Mouse (Mus musculus) heart, embryonic 11.5 days (tissue): ENCODE results near the gene Qrfp. TPM values are rescaled to one million over a fixed set of nuclear protein-coding genes. Genes with fewer than 3 reads are reported as not detected.
A peak's percentile ranks its signal among the peaks of the same experiment; 100 is the strongest.

ENCODE experiments used
- ATAC-seq: fragments of 200-750 bp; cut with Nextera tagmentation; replicated peaks from 2 replicates; pipeline ENCODE4 v1.8.0; 2017; ENCODE audit warnings: moderate library complexity; ENCODE audit not compliant: insufficient number of reproducible peaks, low FRiP score, low TSS enrichment
- H3K27ac ChIP-seq: fragments of 300-500 bp; sonication (generic); 2 replicates; pipeline ENCODE4 v1.5.1; 2014; ENCODE audit warnings: mild to moderate bottlenecking, low read depth, low read length
- H3K27me3 ChIP-seq: fragments of 300-500 bp; sonication (generic); 2 replicates; pipeline ENCODE4 v1.6.1; 2014; ENCODE audit warnings: mild to moderate bottlenecking, low read length, mixed read lengths; ENCODE audit not compliant: control insufficient read depth, insufficient read depth
- H3K36me3 ChIP-seq: fragments of 300-500 bp; sonication (generic); 2 replicates; pipeline ENCODE4 v1.6.1; 2014; ENCODE audit warnings: mild to moderate bottlenecking, low read length, moderate library complexity, mixed read lengths; ENCODE audit not compliant: control insufficient read depth, insufficient read depth
- H3K4me1 ChIP-seq: fragments of 300-500 bp; sonication (generic); 2 replicates; pipeline ENCODE4 v1.6.1; 2014; ENCODE audit warnings: low read length; ENCODE audit not compliant: control insufficient read depth, insufficient read depth
- H3K4me2 ChIP-seq: fragments of 300-500 bp; sonication (generic); 2 replicates; pipeline ENCODE4 v1.6.1; 2014; ENCODE audit warnings: mild to moderate bottlenecking, moderate library complexity
- H3K4me3 ChIP-seq: fragments of 300-500 bp; sonication (generic); 2 replicates; pipeline ENCODE4 v1.5.1; 2014; ENCODE audit warnings: low read depth, low read length
- H3K9ac ChIP-seq: fragments of 300-500 bp; sonication (generic); 2 replicates; pipeline ENCODE4 v1.6.1; 2014; ENCODE audit warnings: mild to moderate bottlenecking, low read depth, low read length, moderate library complexity
- H3K9me3 ChIP-seq: fragments of 300-500 bp; sonication (generic); replicated peaks from 2 replicates; pipeline ENCODE4 v1.6.1; 2016; ENCODE audit warnings: low read length; ENCODE audit not compliant: control insufficient read depth
- WGBS: fragments of 180-500 bp; shearing (Covaris S2); extraction: QIAGEN DNeasy Blood & Tissue Kit; methylation state at CpG from one replicate; pipeline ENCODE4 v1.1.7; 2014; ENCODE audit not compliant: insufficient replicate concordance; 5-methylcytosine and 5-hydroxymethylcytosine counted together
- polyA plus RNA-seq: library from polyadenylated mRNA; unstranded; fragments of >200 nt; fragmentation: Nextera tagmentation; extraction: Ambion mirVana; gene quantifications from 2 replicates; pipeline ENCODE4 v1.2.1, GENCODE M21; 2014

The Qrfp gene
- polyA plus RNA-seq, 1 experiment from 2014 or later = not detected

- peaks cover 57% of the 10 kb centered on the region for H3K27me3 ChIP-seq
- 3% methylated on average over 26 of the region's 26 CpGs for WGBS
- H3K27ac ChIP-seq = no peak overlapping the region
- peak overlapping the region; percentile 84 for H3K4me2 ChIP-seq
- H3K9me3 ChIP-seq = no peaks in the 10 kb centered on the region
- H3K36me3 ChIP-seq = no peaks in the 10 kb centered on the region
- no peak for ATAC-seq
- peak overlapping the region; percentile 17; the same call in 1 of the 2 replicates for H3K9ac ChIP-seq
- H3K4me1 ChIP-seq = peaks cover 14% of the 10 kb centered on the region
- peak overlapping the region; percentile 55 for H3K4me3 ChIP-seq
Observed at GRCm38 (mm10) chr2:31845512-31845895, 35.1 kb upstream of the Qrfp start.

DNA sequence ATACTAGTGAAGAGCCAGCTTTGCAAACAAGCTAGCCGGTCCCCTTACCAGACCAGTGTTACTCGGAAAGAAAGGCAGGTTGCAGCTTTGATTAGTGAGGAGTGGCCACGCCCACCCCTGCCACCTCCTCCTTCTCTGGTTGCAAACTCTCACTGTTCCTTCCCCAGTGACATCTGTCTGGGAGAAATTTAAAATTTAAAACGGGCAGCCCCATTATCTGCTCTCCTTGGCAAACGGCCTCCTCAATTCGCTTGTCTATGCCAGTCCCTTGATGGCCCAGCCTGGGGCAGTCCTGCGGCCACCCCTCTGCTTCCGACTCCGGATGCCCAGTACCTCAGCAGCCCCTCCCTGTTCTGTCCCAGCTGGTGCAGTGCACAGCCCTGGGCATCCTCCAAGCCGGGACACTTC, 34.4 kb upstream of the Qrfp start:
- 5% methylated on average over 10 of the region's 10 CpGs for WGBS
- no peak for ATAC-seq
- peaks cover 57% of the 10 kb centered on the region for H3K27me3 ChIP-seq
- H3K4me2 ChIP-seq = peak overlapping the region; percentile 1; the same call in 1 of the 2 replicates
- peaks cover 14% of the 10 kb centered on the region for H3K4me1 ChIP-seq
- no peak overlapping the region for H3K27ac ChIP-seq
- H3K36me3 ChIP-seq = no peaks in the 10 kb centered on the region
- no peak overlapping the region for H3K9ac ChIP-seq
- H3K9me3 ChIP-seq = no peaks in the 10 kb centered on the region
- no peak overlapping the region for H3K4me3 ChIP-seq

DNA sequence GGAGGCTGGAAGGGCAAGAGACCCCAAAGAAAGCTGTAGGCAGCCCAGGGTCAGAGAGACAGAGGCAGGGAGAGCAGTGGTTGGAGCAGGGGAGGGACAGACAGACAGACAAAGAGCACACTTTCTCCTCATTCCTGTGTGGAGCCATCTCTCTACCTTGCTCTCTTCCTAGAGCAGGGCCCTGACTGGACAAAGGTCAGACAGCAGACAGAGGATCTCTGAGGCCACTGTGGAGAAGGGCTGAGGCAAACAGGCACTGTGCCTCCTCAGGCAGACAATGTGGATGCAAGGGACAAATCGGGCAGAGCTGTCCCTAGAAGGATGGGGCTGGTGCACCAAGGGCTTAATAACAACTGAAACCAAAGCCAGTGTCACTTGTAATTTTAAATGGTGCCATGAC, 28.5 kb upstream of the Qrfp start:
- Histone ChIP-seq H3K9ac (no peak overlapping the region), H3K4me3 (no peak overlapping the region), H3K27ac (no peak overlapping the region), H3K9me3 (no peaks in the 10 kb centered on the region), H3K4me1 (no peaks in the 10 kb centered on the region), H3K27me3 (peaks cover 37% of the 10 kb centered on the region), H3K36me3 (no peaks in the 10 kb centered on the region), H3K4me2 (no peak overlapping the region)
- 74% methylated on average over 1 of the region's 1 CpGs for WGBS
- no peak for ATAC-seq

DNA sequence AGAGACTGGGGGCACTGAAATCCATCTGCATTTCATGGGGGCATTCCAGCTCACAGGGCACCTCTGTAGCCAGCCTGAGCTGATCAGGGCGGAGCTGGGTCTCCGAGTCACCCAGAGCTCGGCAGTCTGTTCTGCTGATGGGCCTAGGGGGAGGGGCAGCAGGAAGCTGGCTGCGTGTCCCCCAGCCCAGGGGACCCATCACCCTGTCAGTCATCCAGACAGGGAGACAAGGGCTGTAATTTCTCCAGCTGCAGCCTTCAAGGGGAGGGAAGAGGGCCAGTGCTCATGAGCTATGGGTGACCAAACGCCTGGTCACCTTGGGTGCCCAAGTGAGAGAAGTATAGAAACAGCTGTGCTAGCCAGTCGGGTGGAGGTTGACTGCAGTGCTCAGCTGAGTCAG, 26.6 kb upstream of the Qrfp start:
- H3K4me2 ChIP-seq = no peak overlapping the region
- H3K4me3 ChIP-seq = no peak overlapping the region
- H3K27me3 ChIP-seq = peaks cover 30% of the 10 kb centered on the region
- H3K27ac ChIP-seq = no peak overlapping the region
- 23% methylated on average over 6 of the region's 6 CpGs for WGBS
- no peaks in the 10 kb centered on the region for H3K36me3 ChIP-seq
- no peaks in the 10 kb centered on the region for H3K9me3 ChIP-seq
- no peaks in the 10 kb centered on the region for H3K4me1 ChIP-seq
- H3K9ac ChIP-seq = no peak overlapping the region
- no peak for ATAC-seq

GRCm38 (mm10) chr2:31836091-31836490, 25.7 kb upstream of the Qrfp start:
- Histone ChIP-seq H3K4me1 (no peaks in the 10 kb centered on the region), H3K4me2 (no peak overlapping the region), H3K27me3 (peaks cover 32% of the 10 kb centered on the region), H3K27ac (no peak overlapping the region), H3K4me3 (no peak overlapping the region), H3K36me3 (no peaks in the 10 kb centered on the region), H3K9ac (no peak overlapping the region), H3K9me3 (no peaks in the 10 kb centered on the region)
- ATAC-seq = no peak
- WGBS = 77% methylated on average over 10 of the region's 10 CpGs

DNA sequence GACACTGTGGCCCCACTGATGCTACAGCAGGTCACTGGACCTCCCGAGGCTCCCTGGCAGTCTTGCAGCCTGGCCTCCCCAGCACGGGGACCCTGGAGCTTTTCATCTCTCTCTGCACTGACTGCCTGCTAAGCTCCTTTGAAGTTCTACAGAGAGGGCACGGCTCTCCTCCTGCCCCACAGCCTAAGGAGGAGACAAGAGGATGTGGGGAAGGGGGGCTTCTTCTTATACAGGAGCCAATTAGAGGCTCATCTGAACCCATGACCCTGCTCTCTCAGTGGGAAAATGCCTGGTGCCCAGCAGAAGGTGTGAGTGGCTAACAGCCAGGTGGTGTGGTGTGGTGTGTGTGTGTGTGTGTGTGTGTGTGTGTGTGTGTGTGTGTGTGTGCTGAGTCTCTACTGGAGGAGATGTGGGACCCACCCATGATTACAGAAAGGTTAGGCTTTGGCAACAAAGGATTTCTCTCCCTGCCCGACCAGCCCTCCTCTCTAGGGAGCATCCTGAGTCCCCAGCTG, 18.0 kb upstream of the Qrfp start:
- Histone ChIP-seq H3K4me1 (peaks cover 1% of the 10 kb centered on the region), H3K36me3 (no peaks in the 10 kb centered on the region), H3K4me2 (no peak overlapping the region), H3K9me3 (no peaks in the 10 kb centered on the region), H3K9ac (no peak overlapping the region), H3K27me3 (peaks cover 30% of the 10 kb centered on the region), H3K27ac (no peak overlapping the region), H3K4me3 (no peak overlapping the region)
- WGBS = 24% methylated on average over 4 of the region's 4 CpGs
- ATAC-seq = no peak

- no peaks in the 10 kb centered on the region for H3K9me3 ChIP-seq
- no peak overlapping the region for H3K4me2 ChIP-seq
- H3K9ac ChIP-seq = no peak overlapping the region
- peaks cover 35% of the 10 kb centered on the region for H3K27me3 ChIP-seq
- H3K36me3 ChIP-seq = no peaks in the 10 kb centered on the region
- no peak for ATAC-seq
- H3K4me1 ChIP-seq = peaks cover 6% of the 10 kb centered on the region
- WGBS = 51% methylated on average over 7 of the region's 7 CpGs
- H3K4me3 ChIP-seq = no peak overlapping the region
- no peak overlapping the region for H3K27ac ChIP-seq
Observed at GRCm38 (mm10) chr2:31827877-31828276, 17.5 kb upstream of the Qrfp start.

- WGBS = 80% methylated on average over 14 of the region's 14 CpGs
- Histone ChIP-seq H3K4me3 (no peak overlapping the region), H3K27me3 (peaks cover 42% of the 10 kb centered on the region), H3K9ac (no peak overlapping the region), H3K27ac (no peak overlapping the region), H3K4me1 (peaks cover 11% of the 10 kb centered on the region), H3K4me2 (no peak overlapping the region), H3K9me3 (no peaks in the 10 kb centered on the region), H3K36me3 (no peaks in the 10 kb centered on the region)
- no peak for ATAC-seq
Observed at GRCm38 (mm10) chr2:31826094-31827085, 16.0 kb upstream of the Qrfp start.
